Comparison of ENCODE assay signal across 17 mouse cellular contexts in the genomic region with DNA sequence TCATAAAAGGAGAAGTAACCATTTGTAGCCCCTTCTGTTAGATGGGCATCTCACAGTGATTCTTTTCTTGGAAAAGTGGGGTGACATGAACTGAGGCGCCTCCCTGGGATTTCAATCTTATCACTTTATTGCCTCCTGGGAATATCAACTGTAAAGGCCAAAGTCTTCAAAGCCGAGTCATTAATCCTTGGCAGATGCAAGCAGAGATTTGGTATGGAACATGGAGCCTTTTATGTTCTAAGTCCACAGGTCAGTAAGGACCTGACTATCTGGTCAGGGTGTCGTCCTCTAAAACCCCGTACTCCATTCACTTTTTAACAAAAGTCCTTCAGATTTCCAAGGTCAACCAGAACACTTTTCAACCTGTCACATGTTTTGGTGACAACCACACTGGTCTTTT. TPM values are rescaled to one million over a fixed set of nuclear protein-coding genes. Genes with fewer than 3 reads are reported as not detected.
"Had no signal": no experiment of that assay in that cellular context is flagged by ENCODE, and none has a peak within 500 bp of the region (broad histone marks: within the 10 kb centered on the region; RNA-seq: fewer than 3 reads in every experiment).

No protein-coding gene starts in this region.

- H3K27ac ChIP-seq: liver, embryonic 15.5 days; lung, embryonic 15.5 days; macrophage; midbrain, embryonic 12.5 days; midbrain, embryonic 15.5 days; neural tube, embryonic 12.5 days had no signal

- H3K4me1 ChIP-seq: lung, embryonic 15.5 days; midbrain, embryonic 12.5 days; midbrain, embryonic 15.5 days; neural tube, embryonic 12.5 days had no signal

- H3K4me3 ChIP-seq: liver, embryonic 15.5 days; lung, embryonic 15.5 days; megakaryocyte, embryonic 14.5 days; midbrain, embryonic 12.5 days; midbrain, embryonic 15.5 days; neural tube, embryonic 12.5 days had no signal

- H3K4me2 ChIP-seq: liver, embryonic 15.5 days; lung, embryonic 15.5 days; midbrain, embryonic 12.5 days; midbrain, embryonic 15.5 days; neural tube, embryonic 12.5 days had no signal

- H3K36me3 ChIP-seq: midbrain, embryonic 15.5 days had no signal

- ATAC-seq: liver, postnatal 0 days; lung, postnatal 0 days; midbrain, embryonic 15.5 days had no signal

- H3K27me3 ChIP-seq: liver, embryonic 15.5 days; lung, embryonic 15.5 days; midbrain, embryonic 12.5 days; midbrain, embryonic 15.5 days; neural tube, embryonic 12.5 days had no signal

- H3K9ac ChIP-seq: liver, embryonic 15.5 days; liver, postnatal 0 days; lung, embryonic 15.5 days; midbrain, embryonic 12.5 days; midbrain, embryonic 15.5 days; neural tube, embryonic 12.5 days had no signal

- DNase-seq: liver, postnatal 0 days; lung, adult 2 months; lung, postnatal 14 days; lung, postnatal 36 days; right cerebral cortex, postnatal 14 days; spleen, adult 18-20 months; thymus, adult 2 months; thymus, postnatal 25 days; thymus, postnatal 4 days had no signal

- H3K9me3 ChIP-seq: liver, embryonic 15.5 days; lung, embryonic 15.5 days; megakaryocyte, embryonic 14.5 days; midbrain, embryonic 12.5 days; midbrain, embryonic 15.5 days; neural tube, embryonic 12.5 days had no signal

RNA-seq across cellular contexts. Expression of gene Npc1l1, which starts 22.9 kb away (rescaled TPM):
- polyA plus RNA-seq: liver, postnatal 0 days; lung, postnatal 0 days; midbrain, embryonic 12.5 days; neural tube, embryonic 12.5 days had no signal
